Mouse (Mus musculus) thymus, postnatal 36 days (tissue): ENCODE measurements around the gene 1700080O16Rik.

ENCODE experiments used
- DNase-seq, 2 experiments: peaks; one replicate each; pipeline ENCODE4 v3.0.0; 2022; ENCODE audit warnings: mixed read lengths in 2 of 2

Gene 1700080O16Rik

DNA sequence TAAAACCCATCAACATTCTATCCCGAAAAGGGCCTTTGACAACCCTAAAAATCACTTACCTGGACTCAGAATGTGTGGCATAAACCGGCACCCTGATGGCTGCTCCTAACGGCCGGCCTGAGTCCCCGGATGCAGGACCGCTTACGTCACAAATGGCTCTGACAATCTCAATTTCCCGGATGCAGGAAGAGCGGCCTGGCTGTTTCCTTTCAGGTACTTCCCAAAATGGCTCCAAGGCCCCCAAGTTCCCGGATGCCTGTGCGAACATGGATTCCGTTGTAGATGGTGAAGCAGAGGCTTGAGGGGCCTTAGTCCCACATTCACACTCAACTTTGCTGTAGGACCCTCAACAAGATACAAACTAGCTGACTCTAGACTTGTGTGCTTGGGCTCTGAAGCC is at the start of gene 1700080O16Rik:
Gene 1700080O16Rik (minus strand): TSS at position 101 of the 400 bp plus-strand sequence.
- DNase-seq = no peak

DNA sequence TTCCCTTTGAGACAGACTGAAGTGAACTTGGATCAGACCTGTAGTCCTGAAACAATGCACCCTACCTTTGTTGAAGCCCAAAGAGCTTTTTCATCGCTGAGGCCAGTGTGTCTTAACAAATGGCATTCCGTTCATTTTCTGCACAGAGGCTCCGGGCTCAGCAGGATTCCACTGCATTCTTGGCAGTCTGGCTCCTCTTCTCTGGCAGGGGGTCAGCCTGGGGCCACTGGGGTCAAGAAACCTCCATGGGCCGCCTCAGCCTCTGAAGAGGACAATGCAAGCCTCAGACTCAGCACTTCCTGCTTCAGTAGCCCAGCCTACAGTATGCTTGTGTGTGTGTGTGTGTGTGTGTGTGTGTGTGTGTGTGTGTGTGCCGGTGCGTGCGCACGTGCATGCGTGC is 45.1 kb upstream of the 1700080O16Rik start:
- no peak for DNase-seq

DNA sequence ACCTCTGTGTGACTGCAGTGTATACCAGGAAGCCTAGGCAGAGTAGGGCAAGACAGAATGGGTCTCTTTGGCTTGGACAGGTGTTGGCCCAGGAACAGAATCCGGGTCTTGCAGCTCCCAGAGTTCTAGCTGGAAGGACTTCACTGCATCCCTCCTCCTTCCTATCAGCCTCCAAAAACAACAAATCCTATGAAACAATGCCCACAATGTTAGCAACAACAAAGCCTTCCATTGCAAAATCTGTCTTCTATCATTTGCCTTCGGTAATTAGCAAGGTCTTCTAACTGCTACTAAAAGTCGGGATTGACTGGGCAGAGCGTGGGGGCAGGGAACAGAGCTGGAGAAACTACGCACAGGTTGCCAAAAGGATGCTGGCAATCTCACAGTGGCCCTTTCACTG is 27.5 kb upstream of the 1700080O16Rik start:
- no peak for DNase-seq

DNA sequence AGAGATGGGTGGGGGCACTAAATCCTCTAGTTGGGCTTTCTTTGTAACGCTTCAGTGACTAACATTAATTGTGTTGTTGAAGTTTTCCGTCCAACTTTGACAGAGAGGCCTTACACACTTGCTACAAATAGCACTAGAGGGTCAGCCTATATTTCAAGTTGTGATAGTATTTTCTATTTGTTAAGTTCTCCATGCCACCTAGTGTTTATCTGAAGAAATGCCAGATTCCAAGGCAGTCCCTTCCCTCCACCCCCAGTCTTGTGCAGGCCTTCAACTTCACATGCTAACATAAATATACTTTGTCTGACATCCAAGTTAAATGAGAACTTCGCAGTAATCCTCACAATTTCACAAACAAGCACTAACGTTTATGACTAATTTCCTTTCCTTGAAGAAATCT is 26.9 kb upstream of the 1700080O16Rik start:
- no peak for DNase-seq

DNA sequence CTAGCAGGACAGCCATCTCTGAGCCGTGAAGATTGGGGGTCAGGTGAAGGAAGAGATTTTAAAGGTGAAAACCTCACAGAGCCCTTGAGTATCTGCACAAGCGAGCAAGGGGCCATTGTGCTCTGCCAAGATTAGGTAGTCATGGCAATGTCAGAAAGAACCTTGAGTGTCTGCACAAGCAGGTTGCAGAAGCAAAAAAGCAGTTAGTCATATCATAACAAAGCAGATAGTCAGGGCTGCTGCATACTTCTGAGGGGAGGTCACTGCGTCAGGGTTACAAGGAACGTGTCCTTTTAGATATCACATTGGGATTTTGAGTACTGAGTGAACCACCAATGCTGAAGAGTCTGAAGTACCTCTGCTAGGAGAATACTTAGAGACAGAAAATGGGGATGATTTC is 3.8 kb upstream of the 1700080O16Rik start:
- DNase-seq = no peak

DNA sequence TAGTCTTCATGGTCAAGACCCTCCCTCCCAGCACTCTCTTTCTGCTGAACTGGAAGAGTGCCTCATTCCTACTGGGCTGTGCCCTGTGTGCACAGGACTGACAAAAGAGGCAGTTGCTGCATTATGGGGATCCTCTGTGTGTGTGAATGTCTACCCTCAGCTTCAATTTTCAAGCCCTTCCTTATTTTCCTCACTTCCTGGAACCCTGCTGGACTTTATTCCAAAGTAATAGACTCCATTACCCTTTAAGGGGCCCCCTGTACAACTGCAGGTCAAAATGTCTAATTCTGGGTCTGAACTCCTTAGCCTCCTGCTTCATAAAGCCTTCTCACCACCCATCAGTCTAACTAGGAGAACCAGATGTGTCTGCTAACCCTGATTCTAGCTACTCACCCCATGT is 2.0 kb upstream of the 1700080O16Rik start:
- DNase-seq = no peak

DNA sequence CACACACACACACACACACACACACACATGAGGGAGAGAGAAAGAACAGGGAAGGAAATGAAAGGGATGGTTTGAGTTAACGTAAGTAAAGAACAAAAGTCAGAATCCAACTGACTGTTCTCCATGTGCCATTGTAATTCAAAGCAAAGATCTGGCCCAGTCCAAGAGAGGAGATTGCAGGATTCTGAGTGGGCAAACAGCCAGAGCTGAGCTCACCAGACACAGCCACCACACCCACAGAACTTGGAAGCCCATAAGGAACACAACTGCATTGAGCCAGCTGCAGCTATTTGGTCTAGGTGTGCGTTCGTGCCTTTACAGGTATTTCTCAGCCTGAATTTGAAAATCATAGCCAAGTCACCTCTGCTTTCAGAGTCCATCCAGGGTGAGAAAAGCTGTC is 24.5 kb downstream of the 1700080O16Rik start:
- DNase-seq = no peak

DNA sequence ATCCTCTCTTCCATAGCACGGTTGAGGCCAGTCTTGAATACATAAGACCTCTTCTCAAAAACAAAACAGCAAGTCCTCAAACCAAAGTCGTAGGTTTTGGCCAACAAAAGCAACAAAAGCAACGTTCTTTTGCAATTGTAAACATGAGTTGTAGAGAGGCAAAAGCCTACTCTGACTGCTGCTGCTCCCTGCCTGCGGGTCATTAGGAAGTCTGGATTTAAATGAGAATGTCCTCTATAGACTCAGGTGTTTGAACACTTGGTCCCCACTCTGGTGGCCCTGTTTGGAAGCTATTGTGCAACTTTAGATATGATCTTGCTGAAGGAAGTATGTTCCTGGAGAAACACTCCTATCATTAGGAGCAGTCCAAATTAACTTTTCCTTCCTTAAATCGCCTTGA is 34.5 kb downstream of the 1700080O16Rik start:
- no peak for DNase-seq

DNA sequence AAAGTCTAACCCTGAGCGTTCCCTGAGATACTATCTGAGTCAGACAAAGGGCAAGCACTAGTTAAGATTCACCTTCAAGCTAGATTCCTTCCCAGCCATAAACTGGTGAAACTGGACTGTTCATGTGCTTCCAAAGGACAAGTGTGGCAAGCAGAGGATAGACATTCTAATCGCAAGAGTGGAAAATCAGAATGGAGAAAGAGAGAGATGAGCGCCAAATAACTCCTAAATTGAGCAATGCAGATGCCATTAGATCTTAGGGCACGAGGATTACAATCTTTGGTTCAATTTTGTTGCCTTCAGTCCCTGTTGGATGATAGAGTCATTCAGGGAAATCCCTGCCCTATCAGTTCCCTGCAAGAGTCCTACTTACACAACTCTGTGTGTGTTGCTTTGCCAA is 53.5 kb downstream of the 1700080O16Rik start:
- no peak for DNase-seq
